Mouse (Mus musculus) stomach, postnatal 0 days (tissue): Measurements from ENCODE around the gene Pold2.

Experiments
- CTCF ChIP-seq: IDR thresholded peaks from 2 replicates; pipeline ENCODE4 v1.5.1; 2016; ENCODE audit warnings: antibody characterized with exemption, low read depth, mild to moderate bottlenecking, moderate library complexity
- EP300 ChIP-seq: optimal IDR thresholded peaks from 2 replicates; pipeline ENCODE3; 2016; ENCODE audit warnings: antibody characterized with exemption

DNA sequence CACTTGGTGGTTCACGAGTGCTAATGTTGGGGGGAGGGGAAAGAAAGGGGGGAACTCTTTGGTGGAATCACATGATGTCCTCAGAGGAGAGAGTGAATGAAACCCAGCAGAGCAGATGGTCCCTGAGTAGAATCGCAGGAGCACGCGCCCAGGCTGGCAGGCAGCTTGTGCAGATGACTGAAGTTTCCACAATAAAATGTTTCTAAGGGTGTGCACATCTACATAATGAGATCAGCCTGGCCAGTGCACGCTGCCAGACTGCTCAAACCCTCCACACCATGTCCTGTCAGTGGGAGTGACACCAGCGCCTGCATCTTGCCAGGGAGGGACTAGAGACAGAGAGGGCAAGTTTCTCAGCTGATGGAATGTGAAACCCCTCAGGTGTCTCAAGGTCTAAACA lies 29.4 kb downstream of the Pold2 start:
- TF ChIP-seq CTCF, result no peak
- no peak for TF ChIP-seq EP300
